Mouse (Mus musculus): ENCODE measurements at regions not wholly inside any gene's neighbourhood (a gene's known extent, or its start where the extent isn't known, plus 50 kb on each side); places are given as distances from the start of the nearest gene placed in this dataset.
"Not testable (repeated sequence)": the region's sequence is repeated elsewhere in the genome, so short reads cannot be mapped to it uniquely, and the experiment has no call there.

GRCm38 (mm10) chr3:21934731-21935271 is 141.7 kb upstream of the Tbl1xr1 start:
- in situ Hi-C loops (cut with MboI, MseI) = loop anchor here (5.0 to 10.0 kb wide), 3 partner anchors 52 to 210 kb away; partner anchors contain the start of gene Tbl1xr1

DNA sequence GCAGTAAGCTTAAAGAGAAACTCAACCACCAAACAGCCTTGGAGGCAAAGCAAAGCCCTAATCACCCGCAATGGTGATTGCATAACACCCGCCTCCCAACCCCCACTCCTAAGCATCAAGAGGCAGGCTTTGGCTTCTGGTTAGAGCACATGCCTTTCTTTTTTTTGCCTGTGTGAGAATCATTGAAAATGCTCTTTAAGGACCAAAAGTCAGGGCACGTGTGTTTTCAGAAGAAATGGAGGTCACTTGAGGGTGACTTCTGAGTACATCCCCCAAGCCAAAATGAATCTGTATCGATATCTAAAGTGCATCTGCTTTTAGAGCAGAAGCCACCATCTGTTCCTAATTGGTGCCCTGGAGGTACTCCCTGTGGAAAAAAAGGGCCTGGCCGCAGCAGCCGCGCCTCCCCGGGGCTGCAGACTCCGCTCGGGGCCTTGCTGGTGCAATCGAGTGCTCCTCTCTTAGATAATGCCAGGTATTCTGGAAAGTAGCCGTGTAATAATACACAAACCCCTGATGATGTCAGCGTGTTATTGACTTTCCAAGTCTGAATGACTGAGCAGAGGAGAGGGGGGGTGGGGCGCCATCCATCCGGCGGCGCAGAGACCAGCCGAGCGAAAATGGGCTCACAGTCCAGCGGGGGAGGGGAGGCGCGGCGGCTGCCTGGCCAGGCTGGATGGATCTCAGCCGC is 140.7 kb upstream of the Tbl1xr1 start:
- in situ Hi-C loops (cut with MboI, MseI) = loop anchor here (5.0 to 10.0 kb wide), 3 partner anchors 52 to 209 kb away; partner anchors contain the start of gene Tbl1xr1

DNA sequence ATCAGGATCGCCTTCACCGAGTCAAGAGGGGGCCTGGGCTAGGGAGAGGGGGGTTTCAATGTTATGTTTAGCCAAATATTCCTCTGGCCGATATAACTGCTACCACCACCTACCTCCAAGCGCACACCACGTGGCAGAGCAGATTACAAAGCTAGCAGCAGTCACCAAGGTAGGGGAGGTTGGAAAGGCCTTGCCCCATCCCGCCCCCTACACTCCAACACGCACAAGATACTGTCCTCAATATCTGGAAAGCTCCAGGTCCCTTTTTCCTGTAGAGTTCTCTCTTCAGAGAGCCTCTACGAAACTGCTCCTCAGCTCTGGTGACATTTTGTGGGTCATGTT is 140.2 kb upstream of the Tbl1xr1 start:
- in situ Hi-C loops (cut with MboI, MseI) = loop anchor here (5.0 to 10.0 kb wide), 3 partner anchors 51 to 209 kb away; partner anchors contain the start of gene Tbl1xr1

DNA sequence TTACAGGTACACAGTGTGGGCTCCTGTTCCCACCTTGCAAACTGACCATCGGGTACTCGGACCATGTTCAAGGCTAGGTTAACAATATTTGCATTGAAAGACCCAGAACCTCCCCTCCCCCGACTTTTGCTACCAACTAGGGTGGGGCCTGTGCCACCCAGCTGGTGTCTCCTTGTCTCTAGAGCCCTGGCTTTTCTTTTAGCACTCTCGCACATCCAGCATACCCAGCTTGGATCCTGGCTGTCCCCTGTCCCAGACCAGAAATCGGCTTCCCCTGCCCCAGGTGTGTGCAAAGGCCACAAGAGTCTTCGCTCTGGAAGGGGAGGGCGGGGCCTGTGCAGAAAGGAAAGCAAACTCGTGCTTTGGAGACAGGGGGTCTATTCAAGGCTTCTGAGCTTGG is 139.8 kb upstream of the Tbl1xr1 start:
- in situ Hi-C loops (cut with MboI, MseI) = loop anchor here (5.0 to 10.0 kb wide), 3 partner anchors 51 to 208 kb away; partner anchors contain the start of gene Tbl1xr1

DNA sequence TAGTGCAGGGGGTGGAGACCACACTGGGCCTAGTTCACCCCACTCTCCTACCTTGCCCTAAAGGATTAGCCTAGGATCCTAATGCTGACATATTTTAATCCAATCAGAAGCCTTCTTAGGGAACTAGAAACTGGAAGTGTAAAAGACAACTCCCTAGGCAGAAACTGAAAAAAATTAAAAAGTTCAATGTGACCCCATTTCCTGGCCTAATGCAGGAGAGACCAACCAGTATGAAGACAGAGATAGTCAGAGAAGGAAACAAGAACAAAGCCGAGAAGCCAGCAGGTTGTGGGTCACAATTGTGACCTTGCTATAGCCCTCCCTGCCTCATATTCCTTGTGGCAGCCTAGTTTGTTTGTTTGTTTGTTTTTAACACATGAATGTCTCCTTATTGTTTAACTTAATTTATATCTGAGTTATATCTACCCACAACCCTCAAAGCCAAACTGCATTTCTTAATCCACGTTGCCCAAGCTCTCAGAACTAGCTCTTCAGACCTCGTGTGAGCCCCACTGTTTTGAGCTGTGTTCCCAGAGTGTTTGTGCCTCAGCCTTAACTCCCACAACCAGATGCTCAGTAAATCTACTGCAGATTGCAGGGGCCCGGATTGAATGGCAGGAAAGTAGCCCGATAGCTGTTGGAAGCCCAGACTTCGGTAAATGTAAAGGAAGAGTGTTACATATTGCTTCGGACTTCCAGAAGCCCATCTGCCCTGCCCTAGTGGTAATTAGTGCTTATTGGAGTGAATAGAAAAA is 139.0 kb upstream of the Tbl1xr1 start:
- in situ Hi-C loops (cut with MboI, MseI) = loop anchor here (5.0 to 10.0 kb wide), 3 partner anchors 50 to 207 kb away; partner anchors contain the start of gene Tbl1xr1

GRCm38 (mm10) chr3:21938071-21938848 is 138.2 kb upstream of the Tbl1xr1 start:
- in situ Hi-C loops (cut with MboI, MseI) = loop anchor here (5.0 to 10.0 kb wide), 3 partner anchors 49 to 207 kb away; partner anchors contain the start of gene Tbl1xr1

GRCm38 (mm10) chr3:21939738-21940137 is 136.7 kb upstream of the Tbl1xr1 start:
- in situ Hi-C loops (cut with MboI, MseI) = loop anchor here (5.0 to 10.0 kb wide), 3 partner anchors 48 to 205 kb away; partner anchors contain the start of gene Tbl1xr1

GRCm38 (mm10) chr3:21941596-21941995 is 134.9 kb upstream of the Tbl1xr1 start:
- in situ Hi-C loops (cut with MboI, MseI) = no loop called here

- in situ Hi-C loops (cut with MboI, MseI) = no loop called here
These were observed 133.5 kb upstream of the Tbl1xr1 start for GRCm38 (mm10) chr3:21942912-21943311.

GRCm38 (mm10) chr3:21945775-21946174 is 130.7 kb upstream of the Tbl1xr1 start:
- in situ Hi-C loops (cut with MboI, MseI) = no loop called here

DNA sequence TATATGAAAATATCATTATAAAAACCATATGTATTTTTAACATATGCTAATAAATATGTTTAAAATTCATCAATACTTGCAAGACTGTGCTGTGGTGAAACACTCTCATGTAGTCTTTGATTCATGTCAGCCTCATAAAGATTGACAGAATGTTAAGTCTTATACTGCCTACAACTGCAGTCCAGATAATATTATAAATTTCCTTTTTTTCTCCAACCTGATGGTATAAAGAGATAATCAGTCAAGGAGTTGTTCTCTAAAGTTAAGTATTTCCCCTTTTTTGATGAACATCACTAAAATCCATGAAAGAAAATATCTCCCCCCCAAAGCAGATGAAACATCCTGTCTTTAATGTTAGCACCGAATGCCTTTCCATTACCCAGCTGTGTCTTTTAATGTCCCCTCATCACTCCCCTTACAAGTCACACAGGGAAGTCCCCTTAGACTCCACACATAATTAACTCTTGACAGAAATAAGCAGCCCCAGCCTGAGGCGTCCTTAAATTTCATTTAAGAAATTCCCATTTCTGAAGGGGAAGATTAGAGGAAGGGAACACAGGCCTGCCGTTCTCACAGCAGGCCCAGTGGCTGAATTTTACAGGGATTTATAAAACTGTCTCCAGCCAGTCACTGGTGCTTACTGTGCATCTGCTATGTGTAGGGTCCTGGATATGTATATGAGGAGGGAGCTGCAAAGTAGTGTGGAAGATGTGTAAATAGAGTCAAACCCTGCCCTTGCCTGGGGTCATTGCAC is 129.0 kb upstream of the Tbl1xr1 start:
- in situ Hi-C loops (cut with MboI, MseI) = no loop called here

GRCm38 (mm10) chr3:21948074-21948659 is 128.3 kb upstream of the Tbl1xr1 start:
- in situ Hi-C loops (cut with MboI, MseI) = no loop called here

DNA sequence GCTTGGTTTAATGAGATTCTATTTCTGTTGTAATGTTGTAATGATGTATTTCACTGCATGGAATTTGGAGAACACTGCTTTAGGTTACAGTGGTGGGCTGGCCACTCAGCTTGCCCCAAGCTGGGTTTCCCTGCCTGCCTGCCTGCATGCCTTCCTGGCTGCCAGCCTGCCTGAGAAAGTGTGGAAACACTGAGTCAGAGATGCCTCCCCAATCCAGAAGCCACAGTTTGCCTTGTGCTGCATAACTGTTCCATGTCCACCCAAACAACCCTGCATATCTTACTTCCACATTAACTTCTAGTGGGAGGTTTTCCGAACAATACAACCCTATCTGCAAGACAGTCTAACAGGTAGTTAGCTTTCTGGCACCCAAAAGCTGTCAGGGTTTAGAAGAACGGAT is 127.0 kb upstream of the Tbl1xr1 start:
- in situ Hi-C loops (cut with MboI, MseI) = no loop called here

- in situ Hi-C loops (cut with MboI, MseI) = no loop called here
These were observed 125.9 kb upstream of the Tbl1xr1 start for GRCm38 (mm10) chr3:21950571-21950970.

GRCm38 (mm10) chr3:21951446-21952285 is 124.8 kb upstream of the Tbl1xr1 start:
- in situ Hi-C loops (cut with MboI, MseI) = no loop called here

- in situ Hi-C loops (cut with MboI, MseI) = no loop called here
These were observed 123.6 kb upstream of the Tbl1xr1 start for GRCm38 (mm10) chr3:21952695-21953415.

DNA sequence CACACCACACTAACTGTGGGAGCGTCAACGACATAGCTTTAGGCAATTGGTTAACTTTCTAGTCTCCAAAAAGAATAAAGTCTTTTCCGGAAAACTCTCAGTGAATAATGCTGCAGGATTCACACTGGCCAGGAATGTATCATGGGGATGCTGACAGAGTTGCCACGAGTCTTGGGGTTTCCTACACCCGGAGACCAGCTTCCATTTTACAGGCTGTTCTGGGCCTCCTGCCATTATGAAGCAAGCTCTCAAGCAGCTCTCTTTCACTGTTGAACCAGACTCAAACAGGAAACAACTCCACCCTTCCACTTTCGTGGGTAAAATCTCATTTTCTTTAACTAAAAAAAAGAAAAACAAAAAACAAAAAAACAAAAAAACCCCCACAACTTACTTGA is 123.0 kb upstream of the Tbl1xr1 start:
- in situ Hi-C loops (cut with MboI, MseI) = no loop called here

GRCm38 (mm10) chr3:21955681-21956080 is 120.8 kb upstream of the Tbl1xr1 start:
- in situ Hi-C loops (cut with MboI, MseI) = no loop called here

DNA sequence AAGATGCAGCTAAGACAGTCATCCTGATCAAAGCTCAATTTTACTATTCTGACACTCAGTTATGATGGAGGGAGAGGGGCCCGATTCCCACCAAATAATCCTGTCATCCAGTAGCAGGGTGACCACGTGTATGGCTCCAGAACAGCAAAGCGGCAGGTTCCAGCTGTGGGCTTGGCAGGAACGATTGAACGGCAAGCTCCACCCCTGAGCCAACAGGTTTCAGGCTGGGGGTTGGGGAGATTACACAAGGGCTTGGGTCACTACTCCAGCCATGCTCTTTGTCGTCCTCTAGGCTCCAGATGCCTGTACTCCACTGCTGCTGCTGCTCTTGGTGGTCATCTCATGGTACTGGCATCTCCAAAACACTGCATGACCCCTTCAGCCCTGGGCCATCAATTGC is 119.3 kb upstream of the Tbl1xr1 start:
- in situ Hi-C loops (cut with MboI, MseI) = not testable (repeated sequence)

Data from regulatory T cell (primary cell).